Mouse (Mus musculus): ENCODE results near the gene 5730596B20Rik.

5730596B20Rik gene

GRCm38 (mm10) chr6:52177061-52177735, at the start of gene 5730596B20Rik:
Gene 5730596B20Rik (plus strand): TSS chr6:52177498.
- no peak for DNase-seq (ENCODE audit: low spot score in 2 of 2)

- no peak for DNase-seq (ENCODE audit: low spot score in 2 of 2)
These were observed 39.3 kb upstream of the 5730596B20Rik start for GRCm38 (mm10) chr6:52137841-52138535.

GRCm38 (mm10) chr6:52138576-52138975, 38.7 kb upstream of the 5730596B20Rik start:
- DNase-seq (ENCODE audit: low spot score in 2 of 2): no peak

- no peak for DNase-seq (ENCODE audit: low spot score in 2 of 2)
These were observed 38.2 kb upstream of the 5730596B20Rik start for GRCm38 (mm10) chr6:52139115-52139514.

- no peak for DNase-seq (ENCODE audit: low spot score in 2 of 2)
These were observed 26.8 kb upstream of the 5730596B20Rik start for GRCm38 (mm10) chr6:52150401-52150966.

DNA sequence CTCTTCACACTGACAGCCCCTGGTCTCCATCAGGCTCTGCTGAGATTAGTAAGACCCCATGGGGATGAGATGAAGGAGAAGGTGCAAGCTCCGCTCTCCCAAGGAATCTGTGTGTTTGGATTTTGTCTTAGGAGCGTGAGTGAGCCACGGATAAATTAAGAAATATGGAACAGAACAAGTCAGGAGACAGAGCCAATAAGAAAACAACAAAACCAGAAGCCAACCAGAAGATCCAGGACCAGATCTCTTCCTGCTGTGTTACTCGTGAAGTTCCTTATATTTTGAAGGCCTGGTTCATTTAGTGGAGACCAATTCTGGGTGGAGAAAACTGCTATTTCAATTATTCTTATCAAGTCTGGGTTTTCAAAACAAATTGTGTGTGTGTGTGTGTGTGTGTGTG, 25.7 kb upstream of the 5730596B20Rik start:
- no peak for DNase-seq (ENCODE audit: low spot score in 2 of 2)

DNA sequence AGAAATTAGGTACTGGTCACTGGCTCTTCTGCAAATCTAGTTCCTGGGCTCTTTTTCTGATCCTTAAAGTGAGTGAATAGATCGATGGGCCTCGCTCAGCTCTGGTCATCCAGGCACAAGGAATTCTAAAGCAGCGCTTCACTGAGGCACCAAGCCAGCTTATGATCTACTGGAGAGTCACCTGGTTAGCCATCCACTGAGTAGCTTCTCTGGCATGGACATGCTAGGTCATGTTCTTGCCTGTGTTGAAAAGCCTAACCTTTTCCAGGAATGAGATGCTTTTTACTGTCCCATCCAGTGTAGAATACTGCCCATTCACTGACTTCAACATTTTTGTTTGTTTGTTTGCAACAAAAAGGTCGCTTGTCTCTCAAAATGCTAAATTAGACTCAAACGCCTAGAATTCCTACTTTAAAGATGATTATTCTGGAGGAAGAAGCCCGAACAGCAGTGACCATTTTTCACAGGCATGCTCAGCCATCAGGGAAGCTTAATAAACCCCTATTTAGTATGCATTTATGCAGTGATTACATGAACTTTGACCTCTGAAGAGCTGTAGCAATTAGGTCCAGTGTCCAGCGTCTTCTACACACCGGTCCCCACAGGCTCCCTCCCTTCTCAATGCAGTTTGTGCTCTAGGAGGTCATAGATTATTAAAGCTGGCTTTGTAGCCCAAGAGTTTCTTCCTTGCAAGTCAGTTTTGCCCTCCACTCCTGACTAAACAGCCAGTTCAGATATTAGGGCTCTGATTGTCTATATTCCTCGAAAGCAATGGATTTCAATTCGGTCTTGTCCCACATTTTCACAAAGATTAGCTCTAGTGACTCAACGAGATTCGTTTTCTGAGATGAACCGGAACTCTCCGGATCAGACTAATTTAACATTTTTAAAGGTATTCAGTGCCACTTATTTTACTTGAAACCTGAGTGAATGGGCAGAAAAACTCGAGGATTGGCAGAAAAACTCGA, 24.8 kb upstream of the 5730596B20Rik start:
- no peak for DNase-seq (ENCODE audit: low spot score in 2 of 2)

- DNase-seq (ENCODE audit: low spot score in 2 of 2): no peak
These were observed 24.0 kb upstream of the 5730596B20Rik start for GRCm38 (mm10) chr6:52153270-52153669.

GRCm38 (mm10) chr6:52154044-52154443, 23.3 kb upstream of the 5730596B20Rik start:
- DNase-seq (ENCODE audit: low spot score in 2 of 2): no peak

DNA sequence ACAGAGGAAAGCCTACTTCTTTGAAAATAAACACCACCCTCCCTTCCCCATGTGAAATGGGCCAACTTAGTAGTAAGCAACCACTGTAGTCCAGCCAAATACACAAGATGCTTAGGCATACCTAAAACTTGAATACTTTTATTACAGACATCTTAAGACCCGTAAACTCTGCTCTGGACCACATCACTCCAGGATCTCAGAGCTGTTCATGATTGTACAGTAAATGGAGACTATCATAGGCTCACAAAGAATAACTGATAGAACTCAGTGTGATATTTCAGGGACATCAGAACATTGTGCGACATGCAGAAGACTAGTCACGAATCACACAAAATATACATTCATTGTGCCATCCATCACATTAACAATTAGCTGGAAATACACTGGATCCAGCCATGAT, 21.8 kb upstream of the 5730596B20Rik start:
- no peak for DNase-seq (ENCODE audit: low spot score in 2 of 2)

- DNase-seq (ENCODE audit: low spot score in 2 of 2): no peak
These were observed 20.6 kb upstream of the 5730596B20Rik start for GRCm38 (mm10) chr6:52156551-52157200.

DNA sequence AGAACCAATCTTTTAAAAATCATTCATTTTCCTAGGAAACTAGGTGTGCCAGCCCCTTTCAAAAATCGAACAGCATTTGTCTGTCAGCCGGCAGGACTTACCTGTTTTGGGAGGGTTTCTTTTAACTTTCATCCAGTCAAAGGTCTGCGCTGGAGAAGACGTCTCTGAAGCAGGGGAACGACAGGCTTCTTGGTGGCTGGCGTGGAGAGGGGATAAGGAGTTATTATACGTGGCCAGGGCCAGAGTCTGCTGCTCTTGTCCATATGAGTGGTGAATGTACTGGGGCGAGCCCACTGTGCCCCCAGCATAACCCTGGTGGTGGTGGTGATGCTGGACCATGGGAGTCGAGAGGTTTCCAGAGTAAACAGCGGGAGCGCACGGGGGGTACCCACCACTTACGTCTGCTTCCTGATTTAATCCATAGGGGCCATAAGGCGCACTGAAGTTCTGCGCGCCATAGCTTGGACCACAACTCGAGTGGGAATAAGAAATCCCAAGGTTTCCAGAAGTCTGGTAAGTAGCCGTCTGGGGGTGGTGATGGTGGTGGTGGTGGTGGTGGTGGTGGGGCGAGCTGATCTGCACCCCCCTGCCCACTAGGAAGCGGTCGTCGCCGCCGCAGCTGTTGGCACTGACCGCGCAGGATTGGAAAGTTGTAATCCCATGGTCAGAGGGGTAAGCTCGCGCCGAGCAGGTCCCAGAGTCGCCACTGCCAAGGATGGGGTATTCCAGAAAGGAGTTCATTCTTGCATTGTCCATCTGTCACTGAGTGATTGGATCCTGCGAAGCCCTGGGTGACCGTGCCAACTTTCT, 19.6 kb upstream of the 5730596B20Rik start:
- DNase-seq (ENCODE audit: low spot score in 2 of 2): no peak

- DNase-seq (ENCODE audit: low spot score in 2 of 2): no peak
These were observed 18.8 kb upstream of the 5730596B20Rik start, which contains the start of gene Hoxa1 for GRCm38 (mm10) chr6:52158276-52159051. Gene Hoxa1 (minus strand): TSS chr6:52158317.

DNA sequence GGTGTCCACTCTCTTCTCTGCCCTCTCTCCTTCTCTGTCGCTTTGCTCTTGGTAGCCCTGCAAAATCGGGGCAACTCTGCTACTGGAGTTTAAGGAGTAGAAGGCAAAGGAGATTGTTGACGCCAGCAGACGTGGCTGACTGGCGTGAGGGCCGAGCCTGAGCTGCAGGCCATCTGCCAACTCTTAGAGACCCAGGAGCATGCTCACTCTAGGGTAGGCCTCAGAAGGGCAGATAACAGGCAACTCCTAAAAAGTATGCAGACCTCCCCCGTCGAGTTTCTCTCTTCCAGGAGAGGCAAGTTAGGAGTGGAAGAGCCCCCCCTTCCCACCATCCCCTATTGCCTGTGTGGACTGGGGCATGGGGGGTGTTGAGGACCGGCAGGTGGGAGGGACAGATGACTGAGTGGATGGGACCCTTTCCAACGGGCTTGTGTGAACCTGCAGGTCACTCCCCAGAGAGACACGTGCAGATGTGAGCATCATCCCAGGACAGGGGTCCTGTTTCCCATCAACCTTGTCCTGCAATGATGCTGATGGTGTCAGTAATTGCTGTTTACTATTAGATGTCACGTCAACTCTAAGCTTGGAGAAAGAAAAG, 18.0 kb upstream of the 5730596B20Rik start:
- no peak for DNase-seq (ENCODE audit: low spot score in 2 of 2)

GRCm38 (mm10) chr6:52159979-52160378, 17.3 kb upstream of the 5730596B20Rik start:
- DNase-seq (ENCODE audit: low spot score in 2 of 2): no peak

DNA sequence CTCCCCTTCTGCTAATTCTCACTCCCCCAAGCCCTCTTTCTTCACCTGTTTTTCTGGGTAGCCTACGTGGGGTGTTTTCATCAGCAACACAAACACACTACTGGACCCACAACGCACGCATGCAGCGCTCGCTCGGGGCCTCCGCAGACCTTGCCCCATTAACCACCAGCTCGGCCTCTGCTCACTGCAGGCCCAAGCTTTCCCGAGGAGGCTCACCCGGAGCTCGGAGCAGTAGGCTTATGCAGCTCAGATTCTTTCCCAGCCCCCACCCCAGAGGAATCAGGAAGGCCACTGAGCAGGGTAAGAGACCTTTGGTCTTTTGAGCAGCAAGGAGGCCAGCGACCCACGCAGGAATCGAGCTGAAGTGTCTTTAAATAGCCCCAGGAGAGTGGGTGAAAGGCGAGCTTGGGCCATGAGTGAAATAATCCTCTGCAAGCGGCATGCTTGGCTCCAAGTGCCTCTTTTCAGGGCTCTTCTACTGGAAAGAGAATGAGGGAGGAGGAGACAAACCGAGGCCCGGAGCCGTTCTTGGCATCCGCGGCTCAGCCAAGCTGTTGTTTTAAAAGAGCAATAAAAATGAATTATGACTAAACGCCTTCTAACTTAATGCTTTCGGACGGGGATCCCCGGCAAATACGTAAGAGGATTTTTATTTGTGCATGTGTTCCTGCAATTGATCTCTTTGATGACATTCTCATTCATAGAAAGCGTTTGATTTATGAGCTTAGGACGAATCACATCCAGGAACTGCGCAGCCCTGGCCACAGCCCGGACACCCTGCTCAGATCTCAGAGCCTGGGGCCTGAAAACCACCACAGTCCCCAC, 16.6 kb upstream of the 5730596B20Rik start:
- DNase-seq (ENCODE audit: low spot score in 2 of 2): no peak

DNA sequence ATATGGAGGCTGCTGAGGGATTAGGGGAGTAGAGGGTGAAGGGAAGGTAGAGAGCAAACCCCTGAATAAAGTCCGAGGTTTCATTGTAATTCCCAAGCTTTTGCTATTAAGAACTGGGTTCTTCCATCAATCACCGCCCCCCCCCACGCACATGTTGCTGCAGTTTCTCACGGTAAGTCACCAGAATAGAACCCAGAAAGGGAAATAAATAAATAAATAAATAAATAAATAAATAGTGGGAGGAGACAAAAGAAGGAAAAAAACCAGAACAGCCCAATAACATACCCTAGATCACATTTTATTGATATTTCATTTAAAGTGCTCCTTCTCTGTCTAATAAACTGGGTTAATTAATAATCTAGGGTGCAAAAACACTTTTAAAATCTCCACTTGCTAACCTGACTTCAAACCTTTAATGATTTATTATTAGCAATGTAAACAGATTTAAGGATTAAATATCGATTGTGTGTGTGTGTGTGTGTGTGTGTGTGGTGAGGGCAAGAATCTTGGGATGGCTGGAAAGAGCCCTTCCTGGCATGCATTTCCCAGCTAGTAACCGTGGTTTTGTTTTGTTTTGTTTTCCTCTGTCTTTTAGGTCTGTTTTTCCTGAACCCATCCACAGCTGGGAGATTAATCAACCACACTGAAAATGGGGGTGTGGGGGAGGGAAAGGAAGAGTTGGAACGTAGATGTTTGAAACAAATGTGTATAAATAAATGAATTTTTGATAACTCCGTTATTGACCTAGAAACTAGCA, 15.8 kb upstream of the 5730596B20Rik start:
- no peak for DNase-seq (ENCODE audit: low spot score in 2 of 2)

- DNase-seq (ENCODE audit: low spot score in 2 of 2): no peak
These were observed 15.3 kb upstream of the 5730596B20Rik start for GRCm38 (mm10) chr6:52162093-52162380.

Data from left cerebral cortex, adult 9 months (tissue).